Mouse (Mus musculus): ENCODE measurements around the gene Uvrag.

- TF ChIP-seq CTCF (IDR thresholded peaks at IDR 0.05 in 2 of 3, conservative IDR thresholded peaks at IDR 0.05 in 1 of 3; ENCODE audit: control insufficient read depth in 1 of 3, insufficient read depth in 1 of 3, low read depth in 2 of 3, low read length in 3 of 3, poor library complexity in 1 of 3, severe bottlenecking in 1 of 3) (peak; percentile 42 to 91 (median 76)), CHD2 (IDR thresholded peaks at IDR 0.05; ENCODE audit: low read length) (no peak), TAL1 (IDR thresholded peaks at IDR 0.05; ENCODE audit: low read length) (no peak), MYC (IDR thresholded peaks at IDR 0.05; ENCODE audit: low read depth, low read length) (0 out of 2 replicates have a peak, but pooled peaks have one; percentile 36), CHD1 (IDR thresholded peaks at IDR 0.05; ENCODE audit: low read depth, low read length) (no peak)
Observed at GRCm38 (mm10) chr7:99079522-99079921, 61.4 kb downstream of the Uvrag start.
